Mouse (Mus musculus) heart, embryonic 14.5 days (tissue): ENCODE results near the gene 4931409K22Rik. TPM values are rescaled to one million over a fixed set of nuclear protein-coding genes. Genes with fewer than 3 reads are reported as not detected.
A peak's percentile ranks its signal among the peaks of the same experiment; 100 is the strongest.
"Not testable (repeated sequence)": the region's sequence is repeated elsewhere in the genome, so short reads cannot be mapped to it uniquely, and the experiment has no call there.

Experiments
- ATAC-seq: fragments of 200-750 bp; cut with Nextera tagmentation; 2 replicates; pipeline ENCODE4 v1.8.0; 2017; ENCODE audit warnings: low read depth, moderate TSS enrichment; ENCODE audit not compliant: insufficient number of reproducible peaks, insufficient read depth, low FRiP score
- H3K27ac ChIP-seq, 2 experiments: fragments of 200-500 bp in 1 of 2; fragments of 300-500 bp in 1 of 2; sonication (generic) in 1 of 2; replicated peaks in 1 of 2; 2 replicates each; pipeline ENCODE4 v1.5.1; 2012 to 2014; ENCODE audit warnings: low read depth in 2 of 2, low read length in 2 of 2, control low read depth in 1 of 2, mild to moderate bottlenecking in 1 of 2, mixed read lengths in 1 of 2; ENCODE audit not compliant: control insufficient read depth in 1 of 2, insufficient read depth in 1 of 2
- H3K27me3 ChIP-seq: fragments of 300-500 bp; sonication (generic); 2 replicates; pipeline ENCODE4 v1.6.1; 2014; ENCODE audit warnings: mild to moderate bottlenecking, low read length, control low read depth; ENCODE audit not compliant: control insufficient read depth, insufficient read depth
- H3K36me3 ChIP-seq: fragments of 300-500 bp; sonication (generic); 2 replicates; pipeline ENCODE4 v1.6.1; 2014; ENCODE audit warnings: mild to moderate bottlenecking, control low read depth, low read length, mixed read lengths; ENCODE audit not compliant: control insufficient read depth, insufficient read depth
- H3K4me1 ChIP-seq, 2 experiments: fragments of 200-500 bp in 1 of 2; fragments of 300-500 bp in 1 of 2; sonication (generic) in 1 of 2; 2 replicates each; pipeline ENCODE4 v1.6.1; 2012 to 2014; ENCODE audit warnings: low read length in 2 of 2, control low read depth in 1 of 2, mixed read lengths in 1 of 2; ENCODE audit not compliant: control insufficient read depth in 2 of 2, insufficient read depth in 2 of 2
- H3K4me2 ChIP-seq: fragments of 300-500 bp; sonication (generic); 2 replicates; pipeline ENCODE4 v1.6.1; 2014; ENCODE audit warnings: mild to moderate bottlenecking, low read length
- H3K4me3 ChIP-seq, 2 experiments: fragments of 200-500 bp in 1 of 2; fragments of 300-500 bp in 1 of 2; sonication (generic) in 1 of 2; 2 replicates each; pipeline ENCODE4 v1.5.1; 2012 to 2014; ENCODE audit warnings: low read length in 2 of 2, mild to moderate bottlenecking in 2 of 2, control low read depth in 1 of 2, low read depth in 1 of 2, moderate library complexity in 1 of 2; ENCODE audit not compliant: control insufficient read depth in 1 of 2, insufficient read depth in 1 of 2
- H3K9ac ChIP-seq: fragments of 300-500 bp; sonication (generic); 2 replicates; pipeline ENCODE4 v1.6.1; 2014; ENCODE audit warnings: mild to moderate bottlenecking, low read length
- H3K9me3 ChIP-seq: fragments of 300-500 bp; sonication (generic); 2 replicates; pipeline ENCODE4 v1.6.1; 2016; ENCODE audit warnings: low read length, control low read depth; ENCODE audit not compliant: control insufficient read depth
- WGBS: fragments of 180-500 bp; shearing (Covaris S2); extraction: QIAGEN DNeasy Blood & Tissue Kit; methylation state at CpG from one replicate; pipeline ENCODE4 v1.1.7; 2014; 5-methylcytosine and 5-hydroxymethylcytosine counted together
- polyA plus RNA-seq: library from polyadenylated mRNA; unstranded; fragments of >200 nt; fragmentation: Nextera tagmentation; extraction: Ambion mirVana; gene quantifications from 2 replicates; pipeline ENCODE4 v1.2.1, GENCODE M21; 2014

Gene 4931409K22Rik
- polyA plus RNA-seq, 1 experiment from 2014 or later, result not detected

DNA sequence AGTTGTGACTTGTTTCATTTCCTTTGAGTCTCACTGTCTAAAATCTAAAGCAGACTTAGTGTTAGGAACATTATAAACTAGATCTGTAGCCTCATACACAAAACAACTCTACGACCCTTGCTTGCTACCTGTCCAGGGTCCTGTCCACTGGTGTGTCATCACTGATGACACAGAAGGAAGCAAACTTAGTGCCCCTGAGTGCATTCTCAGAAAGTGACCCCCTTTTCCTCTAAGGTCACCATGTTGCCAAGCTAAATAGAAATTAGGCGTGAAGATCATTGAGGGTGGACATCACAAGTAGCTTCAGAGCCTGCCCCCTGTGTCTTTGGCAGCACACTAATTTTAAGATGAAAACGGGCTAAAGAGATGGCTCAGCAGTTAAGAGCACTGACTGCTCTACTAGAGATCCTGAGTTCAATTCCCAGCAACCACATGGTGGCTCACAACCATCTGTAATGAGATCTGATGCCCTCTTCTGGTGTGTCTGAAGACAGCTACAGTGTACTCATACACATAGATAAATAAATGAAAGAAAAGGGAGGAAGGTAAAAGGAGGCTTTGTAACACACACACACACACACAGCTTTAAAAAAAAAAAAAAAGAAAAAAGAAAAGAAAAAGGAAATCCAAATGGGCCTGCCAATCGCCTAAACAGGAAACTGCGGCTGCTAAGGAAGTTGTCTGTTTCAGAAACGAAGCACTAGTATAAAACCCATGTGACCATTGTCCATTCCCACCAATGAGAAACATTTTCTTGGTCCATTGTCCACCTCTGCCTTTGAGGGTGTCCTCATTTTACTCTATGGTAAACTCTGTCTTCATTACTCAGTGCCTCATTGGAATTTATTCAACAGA lies 21.7 kb upstream of the 4931409K22Rik start:
- peak overlapping the region; percentile 74 for H3K4me2 ChIP-seq
- H3K9me3 ChIP-seq, result no peaks in the 10 kb centered on the region
- no peak for ATAC-seq
- peak overlapping the region; percentile 76 for H3K9ac ChIP-seq
- peak overlapping the region; percentile 88 to 90 for H3K27ac ChIP-seq
- no peaks in the 10 kb centered on the region for H3K27me3 ChIP-seq
- 58% methylated on average over 6 of the region's 6 CpGs for WGBS
- peaks cover 8 to 14% of the 10 kb centered on the region in 2 experiments for H3K4me1 ChIP-seq
- H3K4me3 ChIP-seq, result peak overlapping the region; percentile 59 to 69
- H3K36me3 ChIP-seq, result peaks cover 23% of the 10 kb centered on the region

DNA sequence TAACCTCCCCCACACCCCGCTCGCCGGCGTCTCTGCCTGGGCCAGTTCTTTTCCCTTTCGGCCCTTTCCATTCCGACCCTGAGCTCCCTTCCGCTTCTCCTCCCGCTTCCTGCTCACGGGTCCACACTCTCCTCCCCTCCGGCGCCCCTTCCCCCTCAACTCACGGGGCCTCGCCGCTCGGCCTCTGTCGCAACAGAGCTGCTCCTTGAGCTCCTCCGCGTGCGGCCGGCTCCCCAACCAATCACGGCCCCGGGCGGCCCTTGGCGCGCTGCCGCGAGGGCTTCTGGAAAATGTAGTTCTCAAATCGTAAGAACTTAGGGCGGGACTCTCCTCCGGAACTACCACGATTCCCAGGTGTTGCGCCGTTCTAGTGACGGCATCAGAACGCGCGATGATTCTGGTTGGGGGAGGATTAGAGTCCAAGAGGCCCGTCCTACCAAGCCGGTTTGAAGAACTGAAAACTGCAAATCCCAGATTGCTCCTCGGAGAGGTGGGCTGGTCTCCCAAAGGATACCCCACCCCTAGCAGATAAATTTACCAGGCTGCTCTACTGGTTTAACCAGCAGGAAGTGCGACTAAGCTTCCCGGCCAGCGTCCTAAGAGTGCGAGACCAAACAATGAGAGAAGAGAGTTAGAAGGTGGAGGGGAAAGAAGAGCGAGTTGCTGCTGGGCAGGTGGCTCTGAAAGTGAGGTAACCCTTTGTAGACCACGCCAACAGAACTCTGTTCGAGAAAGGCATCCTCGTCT lies 20.7 kb upstream of the 4931409K22Rik start, which contains the start of gene Abcf2:
Abcf2 (minus strand) TSS at position 285 of the 747 bp plus-strand sequence.
- peaks cover 8 to 14% of the 10 kb centered on the region in 2 experiments for H3K4me1 ChIP-seq
- H3K36me3 ChIP-seq, result peaks cover 33% of the 10 kb centered on the region
- ATAC-seq, result peak; percentile 97
- peak within 1 kb of the TSS; percentile 69 to 92 for H3K4me3 ChIP-seq
- peak within 1 kb of the TSS; percentile 81 for H3K9ac ChIP-seq
- H3K27ac ChIP-seq, result peak within 1 kb of the TSS; percentile 88 to 90
- H3K9me3 ChIP-seq, result no peaks in the 10 kb centered on the region
- under 1% methylated on average over 48 of the region's 48 CpGs for WGBS
- H3K4me2 ChIP-seq, result peak within 1 kb of the TSS; percentile 74
- no peaks in the 10 kb centered on the region for H3K27me3 ChIP-seq

DNA sequence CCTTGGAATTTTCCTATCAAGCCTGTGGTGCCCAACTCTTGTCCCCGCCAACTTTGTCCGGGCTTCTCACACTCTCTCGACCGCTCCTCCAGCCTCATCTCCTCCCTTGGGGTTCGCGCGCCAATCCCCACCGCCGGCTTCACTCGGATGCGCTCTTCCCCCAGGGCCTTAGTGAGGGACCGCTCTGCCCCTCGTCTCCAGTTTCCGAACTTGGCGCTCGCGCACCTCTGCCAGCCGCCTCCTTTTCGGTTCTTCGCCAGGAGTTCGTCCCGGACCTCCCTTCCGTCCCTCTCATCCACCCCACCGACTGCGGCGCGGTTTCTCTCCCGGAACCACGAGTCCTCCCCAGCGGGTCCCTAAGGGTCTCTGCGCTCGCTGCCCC lies 20.2 kb upstream of the 4931409K22Rik start:
- Histone ChIP-seq H3K4me1 (peaks cover 8 to 14% of the 10 kb centered on the region in 2 experiments), H3K4me2 (peak overlapping the region; percentile 74), H3K9ac (peak overlapping the region; percentile 81), H3K27me3 (no peaks in the 10 kb centered on the region), H3K4me3 (peak overlapping the region; percentile 69 to 92), H3K36me3 (peaks cover 39% of the 10 kb centered on the region), H3K27ac (peak overlapping the region; percentile 2 to 72; a peak in 3 of 4 replicates), H3K9me3 (no peaks in the 10 kb centered on the region)
- under 1% methylated on average over 32 of the region's 32 CpGs for WGBS
- ATAC-seq, result peak; percentile 4; the same call in 1 of the 2 replicates

DNA sequence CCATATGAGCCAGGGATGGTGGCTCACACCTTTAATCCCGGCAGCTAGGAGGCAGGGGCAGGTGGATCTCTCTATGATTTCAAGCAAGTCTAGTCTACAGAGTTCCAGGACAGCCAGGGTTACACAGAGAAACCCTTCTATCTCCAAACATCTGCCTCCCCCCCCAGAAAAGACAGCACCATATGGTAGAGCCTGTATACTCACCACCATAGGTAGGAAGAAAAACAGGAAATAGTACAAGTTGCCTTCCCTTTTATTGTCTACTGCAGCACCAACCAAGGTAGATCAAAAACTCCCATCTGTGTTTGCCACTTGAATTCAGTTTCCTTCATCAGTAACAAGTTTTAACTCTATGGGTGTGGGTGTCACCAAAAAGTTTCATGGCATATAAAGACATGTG lies 19.3 kb upstream of the 4931409K22Rik start:
- peak overlapping the region; percentile 81; the same call in 1 of the 2 replicates for H3K9ac ChIP-seq
- no peak for ATAC-seq
- no peak overlapping the region for H3K27ac ChIP-seq
- H3K4me1 ChIP-seq, result peaks cover 8 to 14% of the 10 kb centered on the region in 2 experiments
- H3K9me3 ChIP-seq, result no peaks in the 10 kb centered on the region
- peaks cover 47% of the 10 kb centered on the region for H3K36me3 ChIP-seq
- H3K4me2 ChIP-seq, result peak overlapping the region; percentile 74
- 87% methylated on average over 1 of the region's 1 CpGs for WGBS
- H3K4me3 ChIP-seq, result no peak overlapping the region
- no peaks in the 10 kb centered on the region for H3K27me3 ChIP-seq

DNA sequence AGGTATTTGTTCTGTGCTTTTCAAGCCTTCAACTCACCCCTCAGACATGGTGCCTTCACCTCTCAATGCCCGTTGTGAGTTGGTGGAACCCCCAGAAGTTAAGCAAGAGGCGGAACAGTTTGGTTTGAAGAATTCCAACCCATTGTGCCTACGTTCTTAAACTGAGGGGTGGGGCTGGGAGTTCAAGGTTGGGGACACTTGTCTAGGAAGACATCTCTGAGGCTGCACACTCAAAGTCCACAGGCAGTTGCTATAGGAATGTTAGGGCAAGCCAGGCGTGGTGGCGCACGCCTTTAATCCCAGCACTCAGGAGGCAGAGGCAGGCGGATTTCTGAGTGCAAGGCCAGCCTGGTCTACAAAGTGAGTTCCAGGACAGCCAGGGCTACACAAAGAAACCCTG lies 1.3 kb downstream of the 4931409K22Rik start:
- H3K27ac ChIP-seq, H3K9me3 ChIP-seq, H3K4me2 ChIP-seq, H3K36me3 ChIP-seq, H3K9ac ChIP-seq, ATAC-seq, H3K4me3 ChIP-seq: not testable (repeated sequence)
- Histone ChIP-seq H3K27me3 (peaks cover 10% of the 10 kb centered on the region), H3K4me1 (peaks cover 8 to 12% of the 10 kb centered on the region in 2 experiments)
- WGBS, result 95% methylated on average over 7 of the region's 7 CpGs

DNA sequence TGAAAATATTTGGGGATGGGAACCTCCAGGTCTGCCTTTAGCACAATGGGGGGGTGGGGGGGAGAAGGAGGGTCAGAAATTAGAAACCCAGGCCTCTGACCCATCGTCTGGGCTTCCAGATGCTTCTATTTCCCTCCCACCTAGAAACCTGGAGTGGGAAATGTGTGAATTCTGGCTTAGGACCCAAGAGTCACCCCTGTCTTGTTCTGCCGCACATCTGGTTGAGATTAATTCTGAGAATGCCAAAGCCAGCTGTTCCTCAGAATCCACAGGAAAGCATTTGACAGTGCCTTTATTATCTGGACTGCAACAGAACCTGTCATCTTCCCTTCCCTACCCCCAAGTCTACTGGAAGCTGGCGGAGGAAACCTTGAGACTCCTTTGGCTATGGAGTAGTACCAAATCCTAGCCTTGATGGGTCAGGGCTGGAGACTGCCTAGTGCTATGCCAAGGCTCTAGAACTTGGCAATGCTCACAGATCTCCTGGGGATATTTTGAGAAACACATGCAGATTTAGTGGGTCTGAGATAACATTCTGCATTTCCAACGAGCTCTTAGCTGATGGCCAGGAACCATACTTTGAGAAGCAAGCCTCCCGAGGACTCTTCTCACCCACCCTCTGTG lies 2.9 kb downstream of the 4931409K22Rik start:
- no peaks in the 10 kb centered on the region for H3K36me3 ChIP-seq
- H3K9me3 ChIP-seq, result no peaks in the 10 kb centered on the region
- H3K4me2 ChIP-seq, result no peak overlapping the region
- peaks cover 8 to 12% of the 10 kb centered on the region in 2 experiments for H3K4me1 ChIP-seq
- peaks cover 14% of the 10 kb centered on the region for H3K27me3 ChIP-seq
- no peak overlapping the region for H3K4me3 ChIP-seq
- no peak for ATAC-seq
- H3K27ac ChIP-seq, result no peak overlapping the region
- H3K9ac ChIP-seq, result no peak overlapping the region
- 52% methylated on average over 5 of the region's 5 CpGs for WGBS

DNA sequence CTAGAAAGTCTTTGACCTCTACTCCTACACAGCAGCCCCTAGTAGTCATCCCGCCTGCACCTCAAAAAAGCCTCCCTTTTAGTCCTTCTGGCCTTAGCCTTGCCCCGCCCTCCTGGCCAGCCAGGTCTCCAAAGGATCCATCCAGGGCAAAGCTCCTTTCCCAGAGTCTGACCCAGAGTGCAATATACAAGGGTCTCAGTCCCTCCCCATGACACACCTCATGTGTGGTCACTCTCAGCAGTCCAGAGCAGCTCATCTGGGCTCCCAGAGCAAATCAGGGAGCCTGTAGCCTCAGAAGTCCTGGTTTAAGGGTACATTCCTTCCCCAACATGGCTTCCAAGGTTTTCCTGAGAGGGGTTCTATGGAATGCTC lies 5.3 kb downstream of the 4931409K22Rik start:
- no peaks in the 10 kb centered on the region for H3K36me3 ChIP-seq
- peaks cover 14% of the 10 kb centered on the region for H3K27me3 ChIP-seq
- peak overlapping the region; percentile 36 for H3K4me2 ChIP-seq
- H3K9me3 ChIP-seq, result no peaks in the 10 kb centered on the region
- no peak overlapping the region; the same call in 1 of the 2 replicates for H3K9ac ChIP-seq
- no peak; the same call in 1 of the 2 replicates for ATAC-seq
- 58% methylated on average over 2 of the region's 2 CpGs for WGBS
- H3K4me3 ChIP-seq, result 0 out of 4 replicates have a peak overlapping the region, but pooled peaks of 1 of the 2 experiments have one; percentile 1
- no peak overlapping the region for H3K27ac ChIP-seq
- H3K4me1 ChIP-seq, result peaks cover 8 to 12% of the 10 kb centered on the region in 2 experiments
